Mouse (Mus musculus) embryonic facial prominence, embryonic 15.5 days (tissue): Measurements from ENCODE around the gene G430095P16Rik. TPM values are rescaled to one million over a fixed set of nuclear protein-coding genes. Genes with fewer than 3 reads are reported as not detected.

Experiments used
- ATAC-seq: fragments of 200-750 bp; cut with Nextera tagmentation; 2 replicates; pipeline ENCODE4 v1.8.0; 2017; ENCODE audit warnings: low read depth, moderate TSS enrichment; ENCODE audit not compliant: insufficient number of reproducible peaks, low FRiP score, low TSS enrichment
- H3K27ac ChIP-seq: fragments of 300-500 bp; sonication (generic); replicated peaks from 2 replicates; pipeline ENCODE4 v1.5.1; 2015; ENCODE audit warnings: mild to moderate bottlenecking, inconsistent platforms
- H3K27me3 ChIP-seq: fragments of 300-500 bp; sonication (generic); 2 replicates; pipeline ENCODE4 v1.6.1; 2015; ENCODE audit warnings: inconsistent platforms
- H3K36me3 ChIP-seq: fragments of 300-500 bp; sonication (generic); 2 replicates; pipeline ENCODE4 v1.6.1; 2015; ENCODE audit warnings: mild to moderate bottlenecking, inconsistent platforms
- H3K4me1 ChIP-seq: fragments of 300-500 bp; sonication (generic); 2 replicates; pipeline ENCODE4 v1.6.1; 2015; ENCODE audit warnings: inconsistent platforms
- H3K4me2 ChIP-seq: fragments of 300-500 bp; sonication (generic); replicated peaks from 2 replicates; pipeline ENCODE4 v1.6.1; 2015; ENCODE audit warnings: mild to moderate bottlenecking, inconsistent platforms
- H3K4me3 ChIP-seq: fragments of 300-500 bp; sonication (generic); replicated peaks from 2 replicates; pipeline ENCODE4 v1.5.1; 2015; ENCODE audit warnings: mild to moderate bottlenecking, inconsistent platforms
- H3K9ac ChIP-seq: fragments of 300-500 bp; sonication (generic); 2 replicates; pipeline ENCODE4 v1.6.1; 2015; ENCODE audit warnings: inconsistent platforms
- H3K9me3 ChIP-seq: fragments of 300-500 bp; sonication (generic); replicated peaks from 2 replicates; pipeline ENCODE4 v1.6.1; 2016; ENCODE audit warnings: inconsistent platforms
- WGBS: fragments of 180-500 bp; shearing (Covaris S2); methylation state at CpG from one replicate; pipeline ENCODE4 v1.1.7; 2015; 5-methylcytosine and 5-hydroxymethylcytosine counted together
- polyA plus RNA-seq: library from polyadenylated mRNA; unstranded; fragments of >200 nt; fragmentation: Nextera tagmentation; extraction: Ambion mirVana; gene quantifications from 2 replicates; pipeline ENCODE4 v1.2.1, GENCODE M21; 2015

Gene G430095P16Rik
- polyA plus RNA-seq, 1 experiment from 2014 or later, result 4.2 TPM

DNA sequence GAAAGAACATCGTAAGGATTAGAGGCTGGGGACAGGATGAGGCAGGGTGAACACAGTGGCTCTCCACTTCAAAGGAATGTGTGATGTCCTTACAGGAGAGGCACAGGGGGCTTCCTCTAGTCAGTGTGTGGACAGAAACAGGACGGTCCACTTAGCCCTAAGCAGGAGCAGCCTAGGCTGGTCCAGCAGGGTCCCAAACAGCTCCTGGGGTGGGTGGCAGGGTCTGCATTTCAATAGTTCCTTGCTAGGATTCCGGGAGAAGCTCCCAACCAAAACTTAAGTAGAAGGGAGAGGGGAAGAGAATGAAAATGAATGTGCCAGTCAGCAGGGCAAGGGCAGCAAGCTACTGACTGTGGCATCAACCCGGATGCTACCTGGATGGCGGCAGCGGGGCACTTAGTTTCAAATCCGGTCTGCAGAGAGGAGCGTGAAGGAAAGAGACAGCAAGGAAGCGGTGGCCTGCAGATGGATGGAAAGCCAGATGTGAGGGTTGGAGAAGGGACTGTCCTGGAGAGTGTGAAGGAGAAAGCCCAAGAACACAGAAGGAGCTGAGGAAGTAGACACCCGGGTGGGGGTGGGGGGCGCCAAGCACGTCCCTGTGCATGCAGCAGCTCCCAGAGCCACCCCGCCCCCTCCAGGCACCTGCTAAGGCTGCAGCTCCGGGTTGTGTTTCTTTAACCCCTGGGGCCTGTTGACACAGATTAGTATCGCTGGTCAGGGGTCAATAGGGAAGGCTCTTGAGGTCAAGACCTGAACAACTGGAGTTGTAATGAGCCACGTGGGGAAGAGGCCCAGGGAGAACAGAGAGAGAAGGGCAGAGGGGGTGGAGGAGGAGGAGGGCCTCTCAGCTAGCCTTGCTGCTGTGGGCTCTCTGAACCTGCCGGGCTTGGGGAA is 22.5 kb downstream of the G430095P16Rik start:
- Histone ChIP-seq H3K27me3 (no peaks in the 10 kb centered on the region), H3K4me2 (peak overlapping the region; percentile 12; the same call in 1 of the 2 replicates), H3K4me3 (no peak overlapping the region), H3K27ac (peak overlapping the region; percentile 95), H3K9me3 (no peaks in the 10 kb centered on the region), H3K4me1 (peaks cover 92% of the 10 kb centered on the region), H3K9ac (no peak overlapping the region), H3K36me3 (0 out of 2 replicates have a peak, but pooled peaks cover 3% of the 10 kb centered on the region)
- WGBS, result 13% methylated on average over 17 of the region's 17 CpGs
- ATAC-seq, result no peak

DNA sequence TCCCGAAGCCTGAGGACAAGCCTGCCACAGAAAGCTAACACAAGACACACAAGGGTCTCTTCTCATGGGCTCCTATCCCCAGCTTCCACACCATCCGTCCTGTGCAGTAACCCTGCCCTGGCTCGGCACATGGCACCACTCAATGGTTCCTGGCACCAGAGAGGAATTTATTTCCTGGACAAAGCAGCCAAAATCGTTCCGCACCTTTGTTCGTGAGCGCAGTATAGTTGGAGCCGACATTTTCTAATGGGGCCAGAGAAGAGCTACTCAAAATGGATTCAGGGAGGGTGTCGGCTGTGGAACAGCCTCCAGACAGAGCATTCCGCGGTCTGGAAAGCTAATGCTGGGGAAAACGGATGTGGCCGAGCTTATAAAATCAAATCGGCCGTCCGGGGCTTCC is 26.7 kb downstream of the G430095P16Rik start:
- H3K27me3 ChIP-seq, result 0 out of 2 replicates have a peak, but pooled peaks cover 4% of the 10 kb centered on the region
- H3K4me2 ChIP-seq, result 0 out of 2 replicates have a peak overlapping the region, but pooled peaks have one; percentile 10
- H3K27ac ChIP-seq, result peak overlapping the region; percentile 85
- whole genome bisulfite sequencing, result 44% methylated on average over 16 of the region's 16 CpGs
- peak; percentile 31; the same call in 1 of the 2 replicates for ATAC-seq
- H3K4me3 ChIP-seq, result no peak overlapping the region
- no peaks in the 10 kb centered on the region for H3K9me3 ChIP-seq
- peaks cover 85% of the 10 kb centered on the region for H3K4me1 ChIP-seq
- no peak overlapping the region for H3K9ac ChIP-seq
- peaks cover 20% of the 10 kb centered on the region; the same call in 1 of the 2 replicates for H3K36me3 ChIP-seq

GRCm38 (mm10) chr8:84752734-84753582 is 30.2 kb downstream of the G430095P16Rik start:
- peaks cover 72% of the 10 kb centered on the region for H3K4me1 ChIP-seq
- no peak for ATAC-seq
- H3K4me3 ChIP-seq, result no peak overlapping the region
- 0 out of 2 replicates have a peak, but pooled peaks cover 4% of the 10 kb centered on the region for H3K27me3 ChIP-seq
- 76% methylated on average over 6 of the region's 6 CpGs for WGBS
- no peak overlapping the region for H3K4me2 ChIP-seq
- peaks cover 37% of the 10 kb centered on the region for H3K36me3 ChIP-seq
- no peak overlapping the region for H3K9ac ChIP-seq
- no peak overlapping the region for H3K27ac ChIP-seq
- H3K9me3 ChIP-seq, result no peaks in the 10 kb centered on the region

- no peak overlapping the region for H3K4me2 ChIP-seq
- no peak overlapping the region for H3K9ac ChIP-seq
- peaks cover 65% of the 10 kb centered on the region for H3K4me1 ChIP-seq
- H3K9me3 ChIP-seq, result no peaks in the 10 kb centered on the region
- H3K27me3 ChIP-seq, result 0 out of 2 replicates have a peak, but pooled peaks cover 4% of the 10 kb centered on the region
- H3K4me3 ChIP-seq, result no peak overlapping the region
- WGBS, result 42% methylated on average over 5 of the region's 5 CpGs
- no peak for ATAC-seq
- peaks cover 37% of the 10 kb centered on the region for H3K36me3 ChIP-seq
- 0 out of 2 replicates have a peak overlapping the region, but pooled peaks have one; percentile 58 for H3K27ac ChIP-seq
Measured at GRCm38 (mm10) chr8:84757501-84757900, 34.7 kb downstream of the G430095P16Rik start.

DNA sequence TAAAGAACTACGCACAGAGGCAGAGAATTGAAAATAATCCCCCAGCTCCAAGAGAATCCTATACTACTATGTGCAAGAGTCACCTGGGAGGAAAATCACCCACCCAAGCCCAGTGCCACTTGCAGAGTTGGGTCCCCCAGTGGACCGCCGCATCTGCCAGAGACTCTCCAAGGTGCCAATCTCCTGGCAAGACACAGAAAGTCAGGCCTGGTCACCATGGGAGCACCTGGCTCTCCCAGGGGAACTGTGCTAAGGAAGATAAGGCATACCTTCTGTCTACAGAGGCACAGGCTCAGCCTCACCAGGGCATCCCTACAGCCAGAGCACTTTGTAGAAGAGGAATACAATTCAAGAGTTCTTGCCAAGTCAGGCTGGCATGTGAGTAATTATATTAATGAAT is 35.5 kb downstream of the G430095P16Rik start:
- H3K27ac ChIP-seq, result 0 out of 2 replicates have a peak overlapping the region, but pooled peaks have one; percentile 58
- H3K9me3 ChIP-seq, result no peaks in the 10 kb centered on the region
- H3K4me1 ChIP-seq, result peaks cover 58% of the 10 kb centered on the region
- ATAC-seq, result no peak
- no peak overlapping the region for H3K4me2 ChIP-seq
- H3K36me3 ChIP-seq, result peaks cover 37% of the 10 kb centered on the region
- no peak overlapping the region for H3K4me3 ChIP-seq
- H3K27me3 ChIP-seq, result 0 out of 2 replicates have a peak, but pooled peaks cover 4% of the 10 kb centered on the region
- 98% methylated on average over 3 of the region's 3 CpGs for WGBS
- no peak overlapping the region for H3K9ac ChIP-seq

DNA sequence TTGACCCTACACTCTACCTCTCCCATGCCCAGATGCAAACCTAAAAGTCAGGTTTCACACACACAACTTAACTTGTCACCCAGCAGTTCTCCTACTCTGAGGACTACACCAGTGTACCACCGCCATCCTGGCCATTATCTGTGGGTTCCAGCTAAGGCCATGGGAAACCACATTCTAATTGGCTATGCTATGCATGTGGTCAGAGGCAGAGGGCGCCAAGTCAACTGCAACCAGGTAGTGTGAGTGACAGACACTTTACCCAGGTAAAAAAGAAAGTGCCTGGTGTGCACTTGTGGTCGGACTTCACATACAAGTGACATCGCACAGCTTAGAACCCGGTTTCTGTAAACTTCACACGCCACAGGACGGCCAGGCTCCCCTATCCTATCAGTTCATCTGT is 36.3 kb downstream of the G430095P16Rik start:
- Histone ChIP-seq H3K27me3 (0 out of 2 replicates have a peak, but pooled peaks cover 4% of the 10 kb centered on the region), H3K4me1 (peaks cover 56% of the 10 kb centered on the region)
- WGBS, result 68% methylated on average over 7 of the region's 7 CpGs

GRCm38 (mm10) chr8:84759718-84760117 is 36.9 kb downstream of the G430095P16Rik start:
- H3K9me3 ChIP-seq, result no peaks in the 10 kb centered on the region
- peaks cover 62% of the 10 kb centered on the region for H3K4me1 ChIP-seq
- H3K9ac ChIP-seq, result no peak overlapping the region
- H3K27ac ChIP-seq, result no peak overlapping the region
- no peak for ATAC-seq
- H3K27me3 ChIP-seq, result peaks cover 7% of the 10 kb centered on the region; the same call in 1 of the 2 replicates
- 85% methylated on average over 10 of the region's 10 CpGs for WGBS
- no peak overlapping the region for H3K4me2 ChIP-seq
- peaks cover 43% of the 10 kb centered on the region for H3K36me3 ChIP-seq
- H3K4me3 ChIP-seq, result no peak overlapping the region

More for the DNA sequence above, 36.3 kb downstream of the G430095P16Rik start:
- Histone ChIP-seq H3K4me3 (no peak overlapping the region), H3K36me3 (peaks cover 37% of the 10 kb centered on the region), H3K9ac (no peak overlapping the region), H3K9me3 (no peaks in the 10 kb centered on the region), H3K27ac (no peak overlapping the region), H3K4me2 (no peak overlapping the region)
- ATAC-seq, result no peak

DNA sequence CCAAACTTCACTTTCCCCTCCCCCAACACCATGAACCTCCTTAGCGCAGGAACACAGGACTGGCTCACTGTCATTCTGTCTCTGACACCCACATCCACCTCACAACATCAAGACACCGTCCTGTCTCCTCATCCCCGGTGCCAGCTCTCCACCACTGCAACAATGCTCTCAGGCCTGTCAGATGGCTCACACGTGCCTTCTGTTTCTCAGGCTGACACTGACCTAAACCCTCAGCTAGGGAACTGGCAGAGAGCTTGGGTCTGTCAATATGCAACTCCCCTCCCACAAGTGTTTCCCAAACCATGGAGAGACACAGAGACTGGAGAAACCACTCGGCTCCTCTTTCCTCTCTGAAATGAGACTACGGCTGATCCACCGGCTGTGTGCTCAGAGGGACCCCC is 37.6 kb downstream of the G430095P16Rik start:
- Histone ChIP-seq H3K36me3 (peaks cover 43% of the 10 kb centered on the region), H3K27me3 (peaks cover 7% of the 10 kb centered on the region; the same call in 1 of the 2 replicates), H3K4me3 (no peak overlapping the region), H3K9me3 (no peaks in the 10 kb centered on the region), H3K9ac (no peak overlapping the region), H3K4me2 (no peak overlapping the region), H3K4me1 (peaks cover 68% of the 10 kb centered on the region), H3K27ac (0 out of 2 replicates have a peak overlapping the region, but pooled peaks have one; percentile 22)
- 0 out of 2 replicates have a peak, but pooled peaks have one; percentile 6 for ATAC-seq
- WGBS, result 43% methylated on average over 7 of the region's 7 CpGs

DNA sequence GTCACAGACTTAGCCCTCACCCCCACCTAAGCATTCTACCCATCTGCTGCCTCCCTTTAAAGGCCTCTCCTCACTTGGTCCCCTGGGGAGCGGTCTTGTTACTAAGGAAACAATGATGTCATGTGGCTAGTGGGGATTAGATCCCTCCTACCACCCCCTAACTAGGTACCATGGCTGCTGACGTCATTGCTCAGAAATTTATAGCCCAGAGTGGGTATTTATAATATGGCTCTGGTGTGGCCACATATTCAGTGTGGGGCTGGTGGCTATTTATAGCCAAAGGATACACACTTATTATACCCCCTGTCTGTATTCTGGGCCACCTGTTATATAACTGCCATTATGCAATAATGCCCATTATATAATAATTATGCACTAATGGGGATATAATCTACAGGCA is 38.1 kb downstream of the G430095P16Rik start:
- H3K27me3 ChIP-seq, result peaks cover 12% of the 10 kb centered on the region; the same call in 1 of the 2 replicates
- no peak overlapping the region for H3K4me2 ChIP-seq
- WGBS, result 38% methylated on average over 2 of the region's 2 CpGs
- 0 out of 2 replicates have a peak, but pooled peaks have one; percentile 40 for ATAC-seq
- H3K9me3 ChIP-seq, result no peaks in the 10 kb centered on the region
- no peak overlapping the region for H3K4me3 ChIP-seq
- H3K27ac ChIP-seq, result 0 out of 2 replicates have a peak overlapping the region, but pooled peaks have one; percentile 22
- no peak overlapping the region for H3K9ac ChIP-seq
- H3K4me1 ChIP-seq, result peaks cover 73% of the 10 kb centered on the region
- H3K36me3 ChIP-seq, result peaks cover 41% of the 10 kb centered on the region

DNA sequence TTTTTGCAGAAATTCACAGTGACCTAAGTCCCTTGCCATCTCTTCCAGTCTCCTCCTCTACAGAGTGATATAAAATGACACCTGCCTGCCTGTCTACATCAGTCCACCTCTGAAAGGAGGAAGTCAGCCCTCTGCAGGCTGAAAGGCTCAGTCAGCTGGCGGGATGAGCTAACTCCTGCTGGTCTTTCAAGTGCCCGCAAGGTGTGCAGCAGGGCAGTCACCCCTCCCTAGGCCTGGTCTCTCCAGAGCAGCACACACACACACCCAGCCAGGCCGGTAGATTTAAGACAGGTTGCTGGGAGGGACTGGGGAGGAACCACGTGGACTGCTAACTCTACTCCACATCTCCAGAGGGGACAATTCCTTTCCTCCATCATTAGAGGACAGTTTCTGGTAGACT is 41.3 kb downstream of the G430095P16Rik start:
- no peak for ATAC-seq
- H3K4me3 ChIP-seq, result no peak overlapping the region
- no peaks in the 10 kb centered on the region for H3K9me3 ChIP-seq
- peaks cover 42% of the 10 kb centered on the region for H3K36me3 ChIP-seq
- H3K9ac ChIP-seq, result no peak overlapping the region
- peaks cover 67% of the 10 kb centered on the region for H3K4me1 ChIP-seq
- no peak overlapping the region for H3K27ac ChIP-seq
- peaks cover 15% of the 10 kb centered on the region; the same call in 1 of the 2 replicates for H3K27me3 ChIP-seq
- WGBS, result 57% methylated on average over 4 of the region's 4 CpGs
- no peak overlapping the region for H3K4me2 ChIP-seq
